Mouse (Mus musculus): ENCODE results near the gene Lsm10. TPM values are rescaled to one million over a fixed set of nuclear protein-coding genes. Genes with fewer than 3 reads are reported as not detected.

Lsm10 gene
- total and polyA plus RNA-seq, 3 experiments = 35.0 to 49.6 TPM; not detected in 1

DNA sequence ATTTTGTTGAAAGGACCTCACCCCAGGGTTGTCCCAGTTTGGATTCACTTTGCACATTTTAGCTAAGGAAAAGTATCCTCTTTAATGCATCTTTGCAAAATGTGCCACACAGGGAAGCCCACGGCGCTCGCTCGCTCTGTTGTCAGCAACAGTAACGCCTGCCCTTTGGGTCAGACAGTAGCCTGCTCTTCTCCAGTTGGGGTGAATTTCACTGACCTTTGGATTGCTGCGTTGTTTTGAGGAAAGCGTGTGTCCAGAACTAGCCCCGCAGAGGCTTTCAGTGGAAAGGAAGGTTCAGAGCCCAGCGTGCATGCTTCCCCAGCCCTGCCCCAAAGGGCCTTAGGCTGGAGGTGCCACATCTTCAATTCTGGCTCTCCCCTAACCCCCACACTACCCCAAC, 19.0 kb downstream of the Lsm10 start:
- Histone ChIP-seq H3K9me3 (replicated peaks; ENCODE audit: insufficient read depth, low read length) (no peaks in the 10 kb centered on the region), H3K4me1 (ENCODE audit: control insufficient read depth in 1 of 2, insufficient read depth in 2 of 2, low read length in 2 of 2) (peaks cover 5 to 6% of the 10 kb centered on the region in 2 experiments), H3K36me3 (ENCODE audit: control insufficient read depth in 1 of 2, insufficient read depth in 2 of 2, low read length in 2 of 2) (peaks cover 4 to 12% of the 10 kb centered on the region in 2 experiments; a peak in 3 of 4 replicates), H3K27ac (ENCODE audit: control insufficient read depth, low read depth, low read length) (no peak overlapping the region), H3K79me2 (ENCODE audit: control insufficient read depth, insufficient read depth, low read length, poor library complexity) (peaks cover 17% of the 10 kb centered on the region), H3K9ac (ENCODE audit: control insufficient read depth, low read depth, low read length, poor library complexity, severe bottlenecking) (no peak overlapping the region), H3K27me3 (ENCODE audit: control insufficient read depth in 1 of 2, insufficient read depth in 2 of 2, low read length in 2 of 2) (no peaks in the 10 kb centered on the region), H3K4me3 (ENCODE audit: control insufficient read depth in 1 of 2, insufficient read depth in 1 of 2, low read depth in 2 of 2, low read length in 2 of 2) (no peak overlapping the region)
- no peak for DNase-seq (ENCODE audit: low read depth, low spot score)
- TF ChIP-seq HCFC1 (IDR thresholded peaks at IDR 0.05; ENCODE audit: low read depth, low read length) = no peak
- no peak for TF ChIP-seq MAX (IDR thresholded peaks at IDR 0.05; ENCODE audit: low read length)
- TF ChIP-seq GABPA (IDR thresholded peaks at IDR 0.05; ENCODE audit: low read depth, low read length) = no peak
- no peak for TF ChIP-seq KAT2A (conservative IDR thresholded peaks at IDR 0.05; ENCODE audit: low read depth, low read length)

DNA sequence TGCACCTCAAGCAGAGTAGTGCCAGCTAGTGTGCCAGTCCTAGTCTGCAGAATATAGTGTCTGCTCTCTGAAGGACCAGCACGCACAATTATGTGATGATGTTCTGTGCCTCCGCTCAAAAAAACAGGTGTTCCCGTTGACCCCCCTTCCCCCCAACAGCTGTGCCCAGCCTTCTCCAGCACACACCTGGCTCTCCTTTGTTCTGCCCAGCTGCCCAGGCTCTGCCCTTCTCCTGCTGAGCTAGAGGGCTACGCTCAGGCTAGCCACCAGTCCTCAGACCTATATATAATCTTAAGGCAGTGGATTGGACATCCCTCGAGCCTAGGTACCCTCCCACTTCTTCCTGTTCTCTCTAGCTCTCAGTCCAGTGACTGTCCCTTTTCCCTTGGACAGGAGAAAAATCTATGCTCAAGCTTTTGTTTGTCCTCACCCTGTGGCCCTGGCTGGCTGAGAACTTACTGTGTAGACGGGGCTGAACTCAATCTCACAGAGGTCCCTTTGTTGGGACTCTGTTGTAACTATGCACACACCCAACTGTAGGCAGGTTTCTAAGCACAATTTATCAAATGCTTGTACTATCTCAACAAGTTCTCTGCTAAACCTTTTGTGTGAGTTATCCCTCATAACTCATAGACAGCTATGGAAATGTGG, 19.6 kb downstream of the Lsm10 start:
- TF ChIP-seq CHD2 (IDR thresholded peaks at IDR 0.05; ENCODE audit: low read length) = no peak
- H3K27ac ChIP-seq (ENCODE audit: control insufficient read depth, low read depth, low read length) = no peak overlapping the region
- no peaks in the 10 kb centered on the region for H3K9me3 ChIP-seq (replicated peaks; ENCODE audit: insufficient read depth, low read length)
- no peaks in the 10 kb centered on the region for H3K27me3 ChIP-seq (ENCODE audit: control insufficient read depth in 1 of 2, insufficient read depth in 2 of 2, low read length in 2 of 2)
- H3K4me1 ChIP-seq (ENCODE audit: control insufficient read depth in 1 of 2, insufficient read depth in 2 of 2, low read length in 2 of 2) = peaks cover 3 to 5% of the 10 kb centered on the region in 2 experiments
- H3K9ac ChIP-seq (ENCODE audit: control insufficient read depth, low read depth, low read length, poor library complexity, severe bottlenecking) = no peak overlapping the region
- no peak for DNase-seq (ENCODE audit: low read depth, low spot score)
- peaks cover 5 to 11% of the 10 kb centered on the region in 2 experiments; a peak in 3 of 4 replicates for H3K36me3 ChIP-seq (ENCODE audit: control insufficient read depth in 1 of 2, insufficient read depth in 2 of 2, low read length in 2 of 2)
- H3K79me2 ChIP-seq (ENCODE audit: control insufficient read depth, insufficient read depth, low read length, poor library complexity) = peaks cover 15% of the 10 kb centered on the region
- no peak overlapping the region for H3K4me3 ChIP-seq (ENCODE audit: control insufficient read depth in 1 of 2, insufficient read depth in 1 of 2, low read depth in 2 of 2, low read length in 2 of 2)

DNA sequence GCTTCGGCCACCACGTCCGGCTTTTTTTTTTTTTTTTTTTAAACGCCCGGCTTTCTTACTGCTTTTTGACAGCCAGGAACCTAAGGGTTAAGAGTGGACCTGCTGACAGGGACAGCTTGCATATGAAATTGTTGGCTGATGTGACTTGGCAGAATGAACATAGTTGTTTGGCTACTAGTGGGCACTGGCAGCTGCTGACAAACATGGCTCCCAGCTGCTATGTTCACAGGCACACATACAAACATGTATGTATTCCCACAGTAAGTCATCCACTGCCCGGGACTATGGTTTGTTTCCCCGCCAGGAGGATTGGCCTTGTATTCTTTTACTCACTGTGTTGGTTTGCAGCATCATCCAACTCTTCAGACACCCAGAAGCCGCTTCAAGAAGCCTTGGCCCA, 20.7 kb downstream of the Lsm10 start:
- no peaks in the 10 kb centered on the region for H3K9me3 ChIP-seq (replicated peaks; ENCODE audit: insufficient read depth, low read length)
- H3K4me3 ChIP-seq (ENCODE audit: control insufficient read depth in 1 of 2, insufficient read depth in 1 of 2, low read depth in 2 of 2, low read length in 2 of 2) = no peak overlapping the region
- peaks cover 7% of the 10 kb centered on the region for H3K79me2 ChIP-seq (ENCODE audit: control insufficient read depth, insufficient read depth, low read length, poor library complexity)
- no peak for DNase-seq (ENCODE audit: low read depth, low spot score)
- H3K4me1 ChIP-seq (ENCODE audit: control insufficient read depth in 1 of 2, insufficient read depth in 2 of 2, low read length in 2 of 2) = no peaks in the 10 kb centered on the region
- no peak overlapping the region for H3K9ac ChIP-seq (ENCODE audit: control insufficient read depth, low read depth, low read length, poor library complexity, severe bottlenecking)
- H3K27me3 ChIP-seq (ENCODE audit: control insufficient read depth in 1 of 2, insufficient read depth in 2 of 2, low read length in 2 of 2) = no peaks in the 10 kb centered on the region
- H3K27ac ChIP-seq (ENCODE audit: control insufficient read depth, low read depth, low read length) = no peak overlapping the region
- peaks cover under 1 to 6% of the 10 kb centered on the region in 2 experiments; a peak in 2 of 4 replicates for H3K36me3 ChIP-seq (ENCODE audit: control insufficient read depth in 1 of 2, insufficient read depth in 2 of 2, low read length in 2 of 2)
- TF ChIP-seq MAZ (IDR thresholded peaks at IDR 0.05; ENCODE audit: low read depth, low read length) (no peak), TBP (IDR thresholded peaks at IDR 0.05; ENCODE audit: low read depth, low read length) (no peak), ELF1 (IDR thresholded peaks at IDR 0.05; ENCODE audit: low read depth, low read length) (no peak), CTCF (IDR thresholded peaks at IDR 0.05 in 2 of 3, conservative IDR thresholded peaks at IDR 0.05 in 1 of 3; ENCODE audit: control insufficient read depth in 1 of 3, insufficient read depth in 1 of 3, low read depth in 2 of 3, low read length in 3 of 3, poor library complexity in 1 of 3, severe bottlenecking in 1 of 3) (no peak), JUND (IDR thresholded peaks at IDR 0.05; ENCODE audit: low read depth, low read length) (no peak), NELFE (IDR thresholded peaks at IDR 0.05; ENCODE audit: low read depth, low read length) (no peak), ZKSCAN1 (IDR thresholded peaks at IDR 0.05; ENCODE audit: low read depth, low read length) (no peak), MAFK (IDR thresholded peaks at IDR 0.05; ENCODE audit: borderline replicate concordance, low read depth, low read length) (no peak), TAL1 (IDR thresholded peaks at IDR 0.05; ENCODE audit: low read length) (no peak), MEF2A (IDR thresholded peaks at IDR 0.05; ENCODE audit: extremely low read depth, insufficient replicate concordance, low read depth, low read length, poor library complexity, severe bottlenecking) (no peak), MYC (IDR thresholded peaks at IDR 0.05; ENCODE audit: low read depth, low read length) (no peak), UBTF (IDR thresholded peaks at IDR 0.05; ENCODE audit: borderline replicate concordance, insufficient read depth, low read depth, low read length) (no peak), ZMIZ1 (IDR thresholded peaks at IDR 0.05; ENCODE audit: low read depth, low read length) (no peak), GABPA (IDR thresholded peaks at IDR 0.05; ENCODE audit: low read depth, low read length) (no peak), MXI1 (IDR thresholded peaks at IDR 0.05; ENCODE audit: low read depth, low read length) (no peak), TCF12 (IDR thresholded peaks at IDR 0.05; ENCODE audit: low read depth, low read length) (no peak), RCOR1 (IDR thresholded peaks at IDR 0.05; ENCODE audit: low read depth, low read length) (no peak), MAX (IDR thresholded peaks at IDR 0.05; ENCODE audit: low read length) (no peak), SMC3 (IDR thresholded peaks at IDR 0.05; ENCODE audit: low read depth, low read length) (no peak)
